Mouse (Mus musculus) bone marrow macrophage, adult 2 months (primary cell): ENCODE results near the gene Zfp704. TPM values are rescaled to one million over a fixed set of nuclear protein-coding genes. Genes with fewer than 3 reads are reported as not detected.

Source experiments
- H3K27ac ChIP-seq: 2 replicates; pipeline ENCODE4 v1.5.1; 2012; ENCODE audit warnings: low read depth, low read length; ENCODE audit not compliant: insufficient read depth
- H3K4me1 ChIP-seq: 2 replicates; pipeline ENCODE4 v1.6.1; 2012; ENCODE audit warnings: low read length; ENCODE audit not compliant: control insufficient read depth, insufficient read depth
- H3K4me3 ChIP-seq: 2 replicates; pipeline ENCODE4 v1.5.1; 2012; ENCODE audit warnings: mild to moderate bottlenecking, low read length, moderate library complexity; ENCODE audit not compliant: insufficient read depth
- CTCF ChIP-seq: IDR thresholded peaks from 2 replicates; pipeline ENCODE4 v1.5.1; 2012; ENCODE audit warnings: low read depth, mild to moderate bottlenecking, low read length, moderate library complexity
- POLR2A ChIP-seq: IDR thresholded peaks from 2 replicates; pipeline ENCODE4 v1.6.1; 2012; ENCODE audit warnings: mild to moderate bottlenecking, low read depth, low read length, borderline replicate concordance
- polyA plus RNA-seq: library from polyadenylated mRNA; stranded (reverse); fragments of >200 nt; gene quantifications from 2 replicates; pipeline ENCODE4 v1.2.4, GENCODE M21; 2012; ENCODE audit not compliant: missing spikeins, insufficient read depth, insufficient read length

Gene Zfp704
- polyA plus RNA-seq, 1 experiment = 10.5 TPM

- H3K4me1 ChIP-seq = no peaks in the 10 kb centered on the region
- H3K4me3 ChIP-seq = no peak overlapping the region
- H3K27ac ChIP-seq = no peak overlapping the region
- TF ChIP-seq CTCF (no peak), POLR2A (no peak)
Measured at GRCm38 (mm10) chr3:9449261-9450007, 160.5 kb downstream of the Zfp704 start.

- H3K4me3 ChIP-seq = no peak overlapping the region
- TF ChIP-seq CTCF (no peak), POLR2A (no peak)
- no peak overlapping the region for H3K27ac ChIP-seq
- no peaks in the 10 kb centered on the region for H3K4me1 ChIP-seq
Measured at GRCm38 (mm10) chr3:9448541-9448940, 161.3 kb downstream of the Zfp704 start.

GRCm38 (mm10) chr3:9444558-9444957 lies 165.3 kb downstream of the Zfp704 start:
- TF ChIP-seq CTCF (no peak), POLR2A (no peak)
- peaks cover 5% of the 10 kb centered on the region for H3K4me1 ChIP-seq

GRCm38 (mm10) chr3:9443981-9444380 lies 165.9 kb downstream of the Zfp704 start:
- no peak overlapping the region for H3K27ac ChIP-seq
- peaks cover 11% of the 10 kb centered on the region for H3K4me1 ChIP-seq
- no peak overlapping the region for H3K4me3 ChIP-seq
- no peak for TF ChIP-seq CTCF
- TF ChIP-seq POLR2A = no peak

More at GRCm38 (mm10) chr3:9444558-9444957, 165.3 kb downstream of the Zfp704 start:
- Histone ChIP-seq H3K4me3 (no peak overlapping the region), H3K27ac (no peak overlapping the region)

- no peak overlapping the region for H3K4me3 ChIP-seq
- no peak for TF ChIP-seq CTCF
- no peak for TF ChIP-seq POLR2A
- H3K27ac ChIP-seq = no peak overlapping the region
- H3K4me1 ChIP-seq = peaks cover 12% of the 10 kb centered on the region
Measured at GRCm38 (mm10) chr3:9443476-9443875, 166.4 kb downstream of the Zfp704 start.

- Histone ChIP-seq H3K4me3 (no peak overlapping the region), H3K27ac (no peak overlapping the region), H3K4me1 (peaks cover 12% of the 10 kb centered on the region)
- TF ChIP-seq POLR2A (no peak), CTCF (no peak)
Measured at GRCm38 (mm10) chr3:9441566-9442540, 168.0 kb downstream of the Zfp704 start.

GRCm38 (mm10) chr3:9440466-9440865 lies 169.4 kb downstream of the Zfp704 start:
- no peak for TF ChIP-seq CTCF
- TF ChIP-seq POLR2A = no peak
- peaks cover 12% of the 10 kb centered on the region for H3K4me1 ChIP-seq
- no peak overlapping the region for H3K4me3 ChIP-seq
- no peak overlapping the region for H3K27ac ChIP-seq

GRCm38 (mm10) chr3:9439619-9440286 lies 170.1 kb downstream of the Zfp704 start:
- Histone ChIP-seq H3K4me3 (no peak overlapping the region), H3K4me1 (peaks cover 12% of the 10 kb centered on the region), H3K27ac (no peak overlapping the region)
- TF ChIP-seq CTCF (no peak), POLR2A (no peak)

- no peak for TF ChIP-seq POLR2A
- no peak for TF ChIP-seq CTCF
- peaks cover 23% of the 10 kb centered on the region for H3K4me1 ChIP-seq
- H3K4me3 ChIP-seq = no peak overlapping the region
- H3K27ac ChIP-seq = no peak overlapping the region
Measured at GRCm38 (mm10) chr3:9436256-9436655, 173.6 kb downstream of the Zfp704 start.
